Mouse (Mus musculus) forebrain, embryonic 16.5 days (tissue): Measurements from ENCODE around the gene Vash2. TPM values are rescaled to one million over a fixed set of nuclear protein-coding genes. Genes with fewer than 3 reads are reported as not detected.

ENCODE experiments used
- ATAC-seq: fragments of 200-750 bp; cut with Nextera tagmentation; 2 replicates; pipeline ENCODE4 v1.8.0; 2017; ENCODE audit warnings: mild to moderate bottlenecking, moderate library complexity
- H3K27ac ChIP-seq: fragments of 300-500 bp; sonication (generic); 2 replicates; pipeline ENCODE4 v1.5.1; 2014; ENCODE audit warnings: low read length, control low read depth
- H3K27me3 ChIP-seq: fragments of 300-500 bp; sonication (generic); replicated peaks from 2 replicates; pipeline ENCODE4 v1.6.1; 2014; ENCODE audit warnings: low read length; ENCODE audit not compliant: control insufficient read depth, insufficient read depth
- H3K36me3 ChIP-seq: fragments of 300-500 bp; sonication (generic); 2 replicates; pipeline ENCODE4 v1.6.1; 2014; ENCODE audit not compliant: control insufficient read depth, insufficient read depth
- H3K4me1 ChIP-seq: fragments of 300-500 bp; sonication (generic); replicated peaks from 2 replicates; pipeline ENCODE4 v1.6.1; 2014; ENCODE audit warnings: low read length; ENCODE audit not compliant: control insufficient read depth, insufficient read depth
- H3K4me2 ChIP-seq: fragments of 300-500 bp; sonication (generic); 2 replicates; pipeline ENCODE4 v1.6.1; 2014; ENCODE audit warnings: mild to moderate bottlenecking, low read length, control low read depth
- H3K4me3 ChIP-seq: fragments of 300-500 bp; sonication (generic); replicated peaks from 2 replicates; pipeline ENCODE4 v1.5.1; 2014; ENCODE audit warnings: mild to moderate bottlenecking, low read length, control low read depth
- H3K9ac ChIP-seq: fragments of 300-500 bp; sonication (generic); replicated peaks from 2 replicates; pipeline ENCODE4 v1.6.1; 2014; ENCODE audit warnings: low read depth, low read length, control low read depth
- H3K9me3 ChIP-seq: fragments of 300-500 bp; sonication (generic); 2 replicates; pipeline ENCODE4 v1.6.1; 2016; ENCODE audit warnings: low read length; ENCODE audit not compliant: control insufficient read depth
- WGBS: fragments of 180-500 bp; shearing (Covaris S2); extraction: QIAGEN DNeasy Blood & Tissue Kit; methylation state at CpG from one replicate; pipeline ENCODE4 v1.1.7; 2014; 5-methylcytosine and 5-hydroxymethylcytosine counted together
- polyA plus RNA-seq: library from polyadenylated mRNA; unstranded; fragments of >200 nt; fragmentation: Nextera tagmentation; extraction: Ambion mirVana; gene quantifications from 2 replicates; pipeline ENCODE4 v1.2.1, GENCODE M21; 2015

The Vash2 gene
- polyA plus RNA-seq, 1 experiment from 2014 or later = 99.9 TPM

- H3K36me3 ChIP-seq = peaks cover 14% of the 10 kb centered on the region
- no peak overlapping the region for H3K9ac ChIP-seq
- H3K27me3 ChIP-seq = no peaks in the 10 kb centered on the region
- ATAC-seq = no peak
- no peaks in the 10 kb centered on the region for H3K4me1 ChIP-seq
- H3K27ac ChIP-seq = no peak overlapping the region
- no peaks in the 10 kb centered on the region for H3K9me3 ChIP-seq
- H3K4me3 ChIP-seq = no peak overlapping the region
- 98% methylated on average over 3 of the region's 3 CpGs for WGBS
- H3K4me2 ChIP-seq = no peak overlapping the region
Observed at GRCm38 (mm10) chr1:191014271-191014670, 35.2 kb upstream of the Vash2 start.

DNA sequence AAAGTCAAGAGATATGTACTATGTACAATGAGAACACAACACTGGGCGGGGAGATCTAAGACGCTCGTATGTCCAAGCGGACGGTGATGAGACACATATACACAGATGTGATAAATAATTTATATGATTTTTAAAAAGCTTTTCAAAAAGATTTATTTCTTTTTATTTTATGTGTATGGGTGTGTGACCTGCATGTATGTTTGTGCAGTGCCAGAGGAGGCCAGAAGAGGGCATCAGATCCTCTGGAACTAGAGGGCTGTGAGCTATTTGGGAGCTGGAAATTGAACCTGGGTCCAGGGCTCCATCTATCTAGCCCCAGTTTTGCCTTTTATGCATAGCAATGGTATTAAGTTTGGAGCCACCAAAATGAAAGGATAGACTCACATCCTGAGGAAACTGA, 29.6 kb upstream of the Vash2 start:
- Histone ChIP-seq H3K4me2 (no peak overlapping the region), H3K36me3 (peaks cover 30% of the 10 kb centered on the region), H3K27me3 (no peaks in the 10 kb centered on the region), H3K4me1 (no peaks in the 10 kb centered on the region), H3K27ac (no peak overlapping the region), H3K4me3 (no peak overlapping the region), H3K9me3 (no peaks in the 10 kb centered on the region), H3K9ac (no peak overlapping the region)
- WGBS = 98% methylated on average over 5 of the region's 5 CpGs
- ATAC-seq = no peak

DNA sequence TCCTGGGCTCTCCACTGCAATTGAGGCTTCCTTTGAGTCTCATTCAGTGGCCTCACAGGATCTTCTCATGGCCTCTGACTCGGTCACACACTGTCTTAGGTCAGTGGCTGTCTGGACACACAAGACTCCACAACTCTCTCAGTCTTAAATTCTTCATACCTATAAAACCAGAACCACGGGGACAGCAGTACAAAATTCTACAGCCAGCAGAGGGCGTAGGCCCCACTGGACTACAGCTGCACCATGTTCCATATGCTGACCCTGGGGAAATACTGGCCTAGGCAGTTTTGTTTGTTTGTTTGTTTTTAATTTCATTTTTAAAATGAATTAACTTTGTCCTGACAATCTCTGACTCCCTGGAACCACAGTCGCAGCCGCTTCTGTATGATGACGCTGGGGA, 23.1 kb upstream of the Vash2 start:
- no peak overlapping the region for H3K4me3 ChIP-seq
- peaks cover 6% of the 10 kb centered on the region for H3K9me3 ChIP-seq
- ATAC-seq = no peak
- no peak overlapping the region for H3K9ac ChIP-seq
- no peaks in the 10 kb centered on the region for H3K27me3 ChIP-seq
- H3K4me2 ChIP-seq = no peak overlapping the region
- H3K27ac ChIP-seq = no peak overlapping the region
- WGBS = 61% methylated on average over 6 of the region's 6 CpGs
- no peaks in the 10 kb centered on the region for H3K4me1 ChIP-seq
- peaks cover 4% of the 10 kb centered on the region; the same call in 1 of the 2 replicates for H3K36me3 ChIP-seq

GRCm38 (mm10) chr1:191000686-191001085, 21.6 kb upstream of the Vash2 start:
- Histone ChIP-seq H3K4me1 (0 out of 2 replicates have a peak, but pooled peaks cover under 1% of the 10 kb centered on the region), H3K9ac (no peak overlapping the region), H3K36me3 (peaks cover 4% of the 10 kb centered on the region; the same call in 1 of the 2 replicates), H3K4me2 (no peak overlapping the region), H3K9me3 (peaks cover 6% of the 10 kb centered on the region), H3K4me3 (no peak overlapping the region), H3K27me3 (no peaks in the 10 kb centered on the region), H3K27ac (no peak overlapping the region)
- ATAC-seq = no peak
- WGBS = 56% methylated on average over 3 of the region's 3 CpGs

- Histone ChIP-seq H3K36me3 (no peaks in the 10 kb centered on the region), H3K9me3 (peaks cover 6% of the 10 kb centered on the region), H3K27me3 (no peaks in the 10 kb centered on the region), H3K4me3 (no peak overlapping the region), H3K4me1 (0 out of 2 replicates have a peak, but pooled peaks cover 3% of the 10 kb centered on the region), H3K27ac (no peak overlapping the region), H3K4me2 (no peak overlapping the region), H3K9ac (no peak overlapping the region)
- ATAC-seq = no peak
- 88% methylated on average over 1 of the region's 1 CpGs for WGBS
Observed at GRCm38 (mm10) chr1:190998027-190998426, 18.9 kb upstream of the Vash2 start.

- Histone ChIP-seq H3K27me3 (no peaks in the 10 kb centered on the region), H3K4me3 (no peak overlapping the region), H3K36me3 (no peaks in the 10 kb centered on the region), H3K4me2 (no peak overlapping the region), H3K27ac (no peak overlapping the region), H3K9me3 (peaks cover 6% of the 10 kb centered on the region), H3K9ac (no peak overlapping the region), H3K4me1 (0 out of 2 replicates have a peak, but pooled peaks cover 3% of the 10 kb centered on the region)
- ATAC-seq = no peak
- 72% methylated on average over 6 of the region's 6 CpGs for WGBS
Observed at GRCm38 (mm10) chr1:190996346-190996877, 17.3 kb upstream of the Vash2 start.

DNA sequence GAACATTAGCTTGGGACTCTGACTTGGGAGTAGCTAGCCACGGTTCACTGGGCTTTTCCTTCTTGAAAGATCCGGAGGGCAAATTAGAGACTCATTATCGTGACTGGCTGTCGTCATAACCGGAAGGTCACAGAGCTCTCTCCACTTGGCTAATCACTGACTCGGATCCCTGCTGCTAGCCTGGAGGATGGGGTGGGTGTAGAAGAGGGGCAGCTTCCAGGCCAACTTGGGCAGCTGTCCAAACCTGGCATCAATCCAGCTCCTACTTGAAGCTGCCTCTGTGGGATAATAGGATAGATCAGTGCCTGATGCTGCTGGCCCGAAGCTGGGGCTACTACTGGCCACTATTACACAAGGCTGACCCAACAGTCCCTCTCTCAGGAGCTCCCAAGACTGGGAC, 16.5 kb upstream of the Vash2 start:
- Histone ChIP-seq H3K27me3 (no peaks in the 10 kb centered on the region), H3K27ac (no peak overlapping the region), H3K9ac (no peak overlapping the region), H3K9me3 (peaks cover 6% of the 10 kb centered on the region), H3K36me3 (no peaks in the 10 kb centered on the region), H3K4me1 (0 out of 2 replicates have a peak, but pooled peaks cover 3% of the 10 kb centered on the region), H3K4me3 (no peak overlapping the region), H3K4me2 (no peak overlapping the region)
- WGBS = 38% methylated on average over 7 of the region's 7 CpGs
- ATAC-seq = no peak

GRCm38 (mm10) chr1:190989437-190990082, 10.5 kb upstream of the Vash2 start:
- no peak overlapping the region for H3K4me3 ChIP-seq
- no peaks in the 10 kb centered on the region for H3K36me3 ChIP-seq
- H3K9me3 ChIP-seq = no peaks in the 10 kb centered on the region
- 82% methylated on average over 9 of the region's 9 CpGs for WGBS
- H3K4me2 ChIP-seq = no peak overlapping the region
- no peak overlapping the region for H3K9ac ChIP-seq
- no peak for ATAC-seq
- no peaks in the 10 kb centered on the region for H3K27me3 ChIP-seq
- no peak overlapping the region for H3K27ac ChIP-seq
- H3K4me1 ChIP-seq = no peaks in the 10 kb centered on the region

DNA sequence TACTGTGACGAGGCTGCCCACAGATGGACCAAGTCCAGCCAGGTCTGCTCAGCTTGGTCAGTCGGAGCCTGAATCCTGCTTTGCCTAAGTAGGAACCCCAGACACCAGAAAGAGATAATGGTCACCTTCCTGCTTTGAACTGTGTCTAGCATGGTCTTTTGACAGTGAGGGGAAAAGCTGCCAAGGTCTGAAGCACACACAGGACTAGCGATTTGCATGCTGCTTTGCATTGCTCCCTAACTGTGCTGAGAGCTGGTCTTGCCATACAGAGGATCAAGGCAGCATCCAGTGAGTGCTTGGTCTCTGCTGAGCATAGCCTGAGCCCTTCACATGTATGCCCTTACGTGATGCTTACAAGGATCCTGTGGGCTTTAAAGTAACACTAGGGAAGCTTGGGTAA, 2.3 kb upstream of the Vash2 start:
- Histone ChIP-seq H3K9ac (no peak overlapping the region), H3K27ac (no peak overlapping the region), H3K36me3 (no peaks in the 10 kb centered on the region), H3K4me2 (no peak overlapping the region), H3K9me3 (no peaks in the 10 kb centered on the region), H3K4me3 (no peak overlapping the region), H3K4me1 (peaks cover 16% of the 10 kb centered on the region), H3K27me3 (no peaks in the 10 kb centered on the region)
- no peak for ATAC-seq
- WGBS = 85% methylated on average over 4 of the region's 4 CpGs
